Mouse (Mus musculus) embryo, embryonic 11.5 days (tissue): ENCODE measurements at regions not wholly inside any gene's neighbourhood (a gene's known extent, or its start where the extent isn't known, plus 50 kb on each side); places are given as distances from the start of the nearest gene placed in this dataset.

Experiments
- DNase-seq: peaks from one replicate; pipeline ENCODE4 v3.0.0-alpha.2; 2012; ENCODE audit warnings: low read depth, low spot score

GRCm38 (mm10) chr16:92972681-92973080, 146.7 kb upstream of the Runx1 start:
- no peak for DNase-seq

DNA sequence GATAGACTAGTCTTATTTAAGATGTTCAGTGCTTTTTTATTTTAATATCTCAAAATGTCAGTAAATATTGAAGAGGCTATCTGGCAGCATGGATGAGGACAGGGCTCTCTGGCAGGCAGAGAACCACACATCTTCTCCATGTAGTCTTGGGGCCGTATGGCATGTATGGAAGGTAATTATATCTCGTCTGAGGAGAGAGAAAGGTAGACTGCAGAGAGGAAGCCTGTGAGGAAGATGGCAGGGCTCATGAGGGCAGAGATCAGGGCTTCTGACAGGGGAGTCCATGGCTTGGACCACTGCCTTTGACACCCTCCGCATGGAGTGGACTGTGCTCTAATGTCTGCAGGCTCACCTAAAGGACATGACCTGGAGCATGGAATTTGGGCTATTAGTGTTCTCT, 146.0 kb upstream of the Runx1 start:
- no peak for DNase-seq

DNA sequence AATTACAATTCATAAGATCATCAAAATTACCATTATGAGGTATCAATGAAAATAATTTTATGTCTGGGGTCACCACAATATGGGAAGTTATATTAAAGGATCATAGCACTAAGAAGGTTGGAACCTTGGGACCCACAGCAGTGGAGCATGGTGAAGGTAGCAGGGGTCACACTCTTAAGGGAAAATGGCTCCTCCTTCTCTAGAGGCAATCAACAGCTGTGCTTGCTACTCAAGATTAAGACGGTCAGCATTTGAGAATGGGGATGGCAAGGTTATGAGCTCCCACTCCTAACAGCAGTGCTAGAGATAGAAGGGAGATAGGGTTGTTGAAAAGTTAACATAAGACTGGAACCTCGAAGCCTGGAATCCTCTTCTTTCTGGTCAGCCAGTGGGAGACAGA, 144.6 kb upstream of the Runx1 start:
- no peak for DNase-seq

DNA sequence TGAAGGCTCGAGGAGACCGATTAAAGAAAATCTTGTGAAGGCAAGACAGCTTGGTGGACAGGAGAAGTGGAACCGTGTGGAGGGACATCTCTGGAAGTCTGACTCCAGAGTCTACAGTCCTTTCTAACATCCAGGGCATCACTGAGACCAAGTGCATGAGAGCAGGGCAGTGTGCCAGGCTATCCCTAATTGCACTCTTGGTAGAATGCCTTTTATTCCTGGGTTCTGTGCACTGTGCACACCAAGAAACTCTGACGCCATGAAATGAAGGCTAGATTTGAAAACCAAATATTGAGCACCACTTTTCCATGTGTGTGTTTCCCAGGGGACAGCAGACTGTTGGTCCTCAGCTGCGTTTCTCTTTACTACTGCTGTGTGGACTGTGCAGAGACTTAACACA, 143.1 kb upstream of the Runx1 start:
- DNase-seq = no peak

- no peak for DNase-seq
Observed at GRCm38 (mm10) chr16:92966069-92966866, 140.3 kb upstream of the Runx1 start.

DNA sequence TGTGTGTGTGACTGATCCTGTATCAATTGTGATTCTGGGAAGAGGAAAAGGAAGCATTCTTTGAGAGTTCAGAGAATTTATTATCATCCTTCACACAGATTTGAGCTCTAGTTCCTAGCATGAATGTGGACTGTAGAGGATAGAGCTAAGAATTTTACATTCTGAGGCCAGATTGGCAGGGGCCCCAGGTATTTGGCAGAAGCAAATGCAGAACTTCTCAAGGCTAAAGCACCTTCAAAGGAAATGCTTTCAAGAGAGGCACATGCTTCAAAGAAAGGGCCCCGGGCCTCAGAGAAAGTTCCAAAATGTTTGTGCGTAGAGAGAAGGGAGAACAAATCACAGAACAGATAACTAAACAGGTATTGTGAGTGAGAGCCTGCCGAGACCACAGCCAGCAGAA, 139.7 kb upstream of the Runx1 start:
- DNase-seq = no peak

- no peak for DNase-seq
Observed at GRCm38 (mm10) chr16:92963582-92963981, 137.6 kb upstream of the Runx1 start.

DNA sequence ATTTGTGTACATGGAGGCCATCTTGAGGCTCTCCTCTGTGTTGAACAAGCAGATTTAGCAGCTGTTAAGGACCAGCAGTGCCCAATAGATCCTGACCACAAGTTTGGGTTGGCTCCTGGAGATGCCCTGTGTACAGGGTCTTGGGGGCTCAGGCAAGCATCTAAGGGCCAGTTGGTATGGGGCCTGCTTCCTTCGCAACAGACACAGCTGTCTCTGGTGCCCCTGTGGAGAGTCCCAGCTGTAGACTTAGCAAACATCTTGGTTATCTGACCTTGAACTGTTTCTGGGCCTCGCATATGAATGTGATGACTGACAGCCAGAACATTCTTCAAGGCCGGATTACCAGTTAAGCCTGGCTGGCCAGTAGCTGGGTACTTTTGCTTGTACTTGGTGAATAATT, 135.4 kb upstream of the Runx1 start:
- DNase-seq = no peak

GRCm38 (mm10) chr16:92960740-92961139, 134.8 kb upstream of the Runx1 start:
- no peak for DNase-seq

DNA sequence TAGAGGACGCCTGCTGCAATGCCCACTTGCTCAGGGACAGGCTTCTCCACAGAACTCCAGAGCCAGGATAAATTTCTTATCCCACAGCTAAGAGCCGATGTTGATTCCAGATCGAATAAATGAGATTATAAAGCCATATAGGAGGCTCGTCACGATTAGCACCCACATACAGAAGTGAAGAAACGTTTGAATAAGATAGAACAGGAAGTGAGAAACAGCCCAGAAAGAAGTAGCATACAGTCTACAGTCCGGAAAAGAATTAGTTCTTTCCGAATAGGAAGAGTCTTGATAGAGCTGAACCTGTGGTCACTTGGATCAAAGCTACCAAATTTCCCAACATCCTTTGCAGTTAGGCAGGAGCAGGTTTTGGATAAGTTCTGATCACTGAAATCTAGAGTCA, 133.0 kb upstream of the Runx1 start:
- no peak for DNase-seq

DNA sequence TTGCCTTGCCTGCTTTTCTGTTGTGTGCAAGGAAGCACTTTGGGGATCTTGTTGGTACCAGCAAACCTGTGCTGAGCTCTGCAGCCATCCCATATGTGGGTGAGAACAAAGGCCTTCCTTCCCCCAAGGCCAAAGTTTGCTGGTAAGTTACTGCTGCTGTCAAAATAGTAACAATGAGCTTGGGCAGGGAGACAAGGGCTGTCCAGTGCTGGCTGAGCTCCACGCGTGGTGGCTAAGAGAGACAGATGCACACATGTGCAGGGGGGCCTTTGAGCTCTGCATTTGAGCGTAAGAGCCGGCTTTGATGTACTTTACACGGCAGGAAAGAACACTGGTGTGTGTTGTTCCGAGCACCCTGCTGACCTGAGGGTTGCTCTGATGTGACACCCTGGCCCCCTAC, 132.2 kb upstream of the Runx1 start:
- DNase-seq = no peak

- DNase-seq = no peak
Observed at GRCm38 (mm10) chr16:92955508-92955907, 129.6 kb upstream of the Runx1 start.

DNA sequence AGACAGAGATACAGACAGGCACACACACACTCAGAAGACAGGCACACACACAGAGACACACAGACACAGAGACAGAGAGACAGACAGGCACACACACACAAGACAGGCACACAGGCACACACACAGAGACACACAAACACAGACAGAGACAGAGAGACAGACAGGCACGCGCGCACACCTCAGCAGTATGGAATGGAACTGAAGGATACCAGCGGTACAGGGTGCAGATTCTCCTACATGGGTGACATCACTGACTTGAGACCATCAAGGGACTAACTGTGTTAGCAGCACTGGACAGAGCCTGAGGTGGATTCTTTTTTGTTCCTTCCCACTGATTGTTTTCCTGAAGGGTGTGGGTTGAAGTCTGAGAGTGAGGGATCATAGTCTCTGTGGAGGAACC, 129.1 kb upstream of the Runx1 start:
- DNase-seq = no peak

DNA sequence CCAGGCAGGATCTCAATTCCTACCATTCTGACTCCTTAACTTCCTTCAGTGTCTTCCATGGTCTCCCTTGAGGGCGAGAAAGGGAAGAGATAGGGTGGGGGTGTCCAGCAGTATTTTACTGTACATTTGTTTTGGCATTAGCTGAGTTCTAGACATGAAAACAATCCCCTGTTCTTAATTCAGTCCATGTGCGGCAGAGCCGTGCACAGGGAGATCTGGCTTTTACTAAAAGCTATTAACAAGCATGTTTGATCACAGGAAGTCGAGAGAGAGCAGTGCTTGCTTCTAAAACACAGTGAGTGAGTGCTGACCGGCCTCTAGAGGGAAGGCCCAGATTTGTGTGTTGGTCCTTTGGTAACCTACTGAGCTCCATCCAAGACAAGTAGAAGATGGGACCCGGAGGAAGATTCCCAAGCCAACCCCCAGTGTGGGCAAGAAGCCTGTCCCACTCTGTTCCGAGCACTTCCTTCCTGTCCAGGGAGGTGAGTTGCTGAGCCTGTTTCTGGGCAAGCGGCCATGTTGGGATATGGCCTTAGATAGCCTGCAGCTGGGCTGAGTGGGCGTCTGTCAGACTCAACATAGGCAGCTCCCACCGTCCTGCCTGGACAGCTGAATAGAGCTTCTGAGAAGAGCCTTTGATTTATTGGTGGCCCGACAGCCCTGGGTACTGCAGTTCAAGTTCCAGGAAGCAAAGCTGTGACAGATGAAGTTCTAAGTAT, 128.1 kb upstream of the Runx1 start:
- no peak for DNase-seq

DNA sequence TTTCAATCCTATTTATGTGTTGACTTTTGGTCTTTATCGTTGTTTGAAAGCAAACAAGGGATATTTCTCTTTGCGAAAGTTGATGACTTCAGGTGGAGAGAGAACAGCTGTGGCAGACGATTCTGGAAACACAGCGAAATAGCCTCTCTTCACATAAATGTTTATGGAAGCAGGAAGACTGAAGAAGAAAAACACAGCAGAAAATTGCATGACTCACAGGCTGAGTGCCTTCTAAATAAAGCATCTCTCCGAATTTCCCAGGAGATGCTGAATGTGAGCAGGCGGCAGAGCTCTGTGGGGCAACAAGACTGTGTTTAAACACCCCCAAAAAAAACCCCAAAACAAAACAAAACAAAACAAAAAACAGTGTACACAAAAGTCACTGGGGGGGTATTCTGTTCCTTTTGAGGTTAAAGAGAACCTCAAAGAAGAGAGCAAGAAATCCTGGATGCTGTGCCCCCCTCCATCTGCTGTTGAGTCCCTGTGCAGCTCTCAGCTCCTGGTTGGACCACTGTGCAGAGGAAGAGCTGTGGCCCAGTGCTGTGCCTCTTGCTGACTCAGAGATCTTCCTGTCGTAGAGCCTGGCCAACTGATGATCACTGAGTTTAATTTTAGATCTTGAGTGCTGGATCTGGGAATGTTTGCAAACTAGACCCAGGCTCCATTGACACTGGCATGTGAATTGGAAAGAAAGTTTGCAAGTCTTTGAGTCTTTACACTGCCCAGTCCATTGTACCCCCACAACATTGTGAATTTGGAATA, 126.6 kb upstream of the Runx1 start:
- no peak for DNase-seq

DNA sequence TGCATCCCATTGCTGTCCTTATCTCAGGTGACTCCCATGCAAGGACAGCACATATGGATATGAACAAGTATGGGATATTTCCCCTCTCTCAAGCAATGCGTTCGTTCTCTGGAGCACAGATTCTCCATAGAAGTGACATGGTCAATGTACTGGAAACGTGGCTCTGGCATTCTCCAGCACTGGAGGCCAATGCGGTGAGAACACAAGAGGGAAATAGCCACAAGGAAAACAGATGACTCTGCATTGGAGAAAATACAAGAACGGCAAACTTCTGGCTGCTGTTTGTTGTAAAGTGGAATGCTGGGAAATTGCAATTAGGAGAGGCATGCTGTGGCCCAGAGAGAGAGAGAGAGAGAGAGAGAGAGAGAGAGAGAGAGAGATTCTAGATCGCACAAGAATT, 125.6 kb upstream of the Runx1 start:
- DNase-seq = no peak

DNA sequence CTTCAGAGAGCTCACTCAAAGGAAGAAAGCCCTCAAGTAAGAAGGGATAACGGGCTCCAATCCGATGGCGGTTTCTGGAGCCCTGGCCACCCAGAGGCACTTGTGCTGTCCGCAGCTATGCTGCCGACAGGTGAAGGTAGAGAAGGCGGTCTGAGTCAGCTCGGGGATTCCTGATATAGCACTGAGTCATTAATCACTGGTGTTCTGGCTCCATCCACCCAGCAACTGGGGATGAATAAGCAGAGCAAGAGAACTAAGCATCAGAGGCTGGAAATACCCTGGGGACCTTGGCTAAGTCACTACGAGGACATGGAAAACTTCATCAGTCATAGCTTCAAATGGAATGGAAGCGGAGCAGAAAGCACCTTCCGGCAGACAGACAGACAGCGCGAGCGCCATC, 122.5 kb upstream of the Runx1 start:
- no peak for DNase-seq

- DNase-seq = no peak
Observed at GRCm38 (mm10) chr16:92946554-92946953, 120.6 kb upstream of the Runx1 start.

- DNase-seq = no peak
Observed at GRCm38 (mm10) chr16:92943901-92944300, 118.0 kb upstream of the Runx1 start.

- no peak for DNase-seq
Observed at GRCm38 (mm10) chr16:92939618-92940017, 113.7 kb upstream of the Runx1 start.

DNA sequence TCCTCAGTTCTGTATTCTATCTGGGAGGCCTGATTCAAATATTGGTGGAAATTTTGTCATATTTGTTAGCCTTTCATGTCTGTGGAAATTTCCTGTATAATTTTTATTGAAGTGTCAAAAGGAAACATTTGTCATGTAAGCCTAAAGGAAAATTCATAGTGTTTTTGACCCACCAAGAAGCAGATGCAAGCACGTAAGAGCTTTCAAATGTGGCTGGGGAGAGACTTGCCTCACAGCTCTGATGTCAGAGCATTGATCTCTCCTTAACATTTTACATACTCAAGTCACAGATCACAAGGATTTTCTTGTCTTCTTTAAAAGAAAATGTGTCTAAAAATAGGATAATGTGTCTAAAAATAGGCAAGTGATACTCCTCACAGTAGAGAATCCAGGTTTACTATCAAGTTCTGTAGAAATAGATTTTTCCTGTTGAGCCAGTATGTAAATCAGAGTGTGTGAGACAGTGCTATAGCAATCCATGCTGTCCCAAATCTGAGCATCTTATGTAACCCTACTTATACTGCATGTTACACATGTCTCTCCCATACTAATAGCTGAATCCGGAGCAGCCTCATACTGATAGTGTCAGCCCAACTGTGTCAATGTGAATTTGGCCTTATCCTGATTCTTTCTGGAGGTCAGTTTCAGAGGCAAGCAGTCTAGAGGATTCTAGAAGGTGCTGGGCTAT, 110.0 kb upstream of the Runx1 start:
- DNase-seq = no peak

DNA sequence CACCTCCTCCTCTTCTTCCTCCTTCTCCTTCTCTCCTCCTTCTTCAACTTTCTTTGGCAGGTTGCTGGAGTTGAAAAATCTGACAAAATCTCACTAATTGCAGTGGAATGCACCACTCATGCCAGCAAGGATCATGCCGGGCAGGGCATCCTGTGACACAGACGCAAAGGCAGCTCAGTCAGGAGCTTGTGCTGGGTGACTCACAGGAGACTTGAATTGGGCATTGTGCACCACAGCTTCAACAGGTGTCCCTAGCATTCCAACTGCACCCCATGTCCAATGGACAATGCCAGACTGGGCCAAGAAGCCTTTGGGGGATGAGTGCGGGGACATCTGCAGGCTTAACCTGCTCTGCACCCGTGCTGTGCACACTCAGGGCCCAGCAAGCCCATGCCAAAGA, 104.2 kb upstream of the Runx1 start:
- no peak for DNase-seq
